Mouse (Mus musculus) kidney, adult 8-10 months (tissue): ENCODE results near the gene Mrpl57.
"Not testable (repeated sequence)": the region's sequence is repeated elsewhere in the genome, so short reads cannot be mapped to it uniquely, and the experiment has no call there.

ENCODE experiments used
- DNase-seq, 2 experiments: peaks; one replicate each; pipeline ENCODE4 v3.0.0; 2022

Gene Mrpl57

GRCm38 (mm10) chr14:57825788-57826751, at the start of gene Mrpl57, which contains the start of gene Ska3:
Gene Mrpl57 (plus strand): TSS chr14:57826234.
Gene Ska3 (minus strand): TSS chr14:57826185.
- peak; percentile 90 to 93 for DNase-seq

GRCm38 (mm10) chr14:57787406-57787805, 38.6 kb upstream of the Mrpl57 start:
- no peak for DNase-seq

- no peak for DNase-seq
These were observed 36.7 kb upstream of the Mrpl57 start for GRCm38 (mm10) chr14:57789311-57789710.

GRCm38 (mm10) chr14:57789759-57790158, 36.3 kb upstream of the Mrpl57 start:
- DNase-seq = no peak

- no peak for DNase-seq
These were observed 34.9 kb upstream of the Mrpl57 start for GRCm38 (mm10) chr14:57791171-57791570.

- DNase-seq = no peak
These were observed 28.5 kb upstream of the Mrpl57 start for GRCm38 (mm10) chr14:57797551-57797950.

GRCm38 (mm10) chr14:57797991-57798931, 27.8 kb upstream of the Mrpl57 start, which contains the start of gene Sap18:
Gene Sap18 (plus strand): TSS chr14:57798180.
- DNase-seq = peak; percentile 98

- no peak for DNase-seq
These were observed 22.3 kb upstream of the Mrpl57 start for GRCm38 (mm10) chr14:57803731-57804130.

- no peak for DNase-seq
These were observed 17.5 kb upstream of the Mrpl57 start for GRCm38 (mm10) chr14:57808558-57808957.

- DNase-seq = no peak
These were observed 15.1 kb upstream of the Mrpl57 start for GRCm38 (mm10) chr14:57810886-57811285.

GRCm38 (mm10) chr14:57811844-57812243, 14.2 kb upstream of the Mrpl57 start:
- no peak for DNase-seq

GRCm38 (mm10) chr14:57820839-57821238, 5.2 kb upstream of the Mrpl57 start:
- DNase-seq = no peak

GRCm38 (mm10) chr14:57827284-57827683, 1.2 kb downstream of the Mrpl57 start:
- DNase-seq = no peak

- DNase-seq = no peak
These were observed 7.5 kb downstream of the Mrpl57 start for GRCm38 (mm10) chr14:57833526-57833925.

GRCm38 (mm10) chr14:57835157-57835556, 9.1 kb downstream of the Mrpl57 start:
- no peak for DNase-seq

- DNase-seq = no peak
These were observed 18.5 kb downstream of the Mrpl57 start for GRCm38 (mm10) chr14:57844535-57844934.

GRCm38 (mm10) chr14:57848061-57848460, 22.0 kb downstream of the Mrpl57 start:
- not testable (repeated sequence) for DNase-seq

GRCm38 (mm10) chr14:57848646-57849045, 22.6 kb downstream of the Mrpl57 start:
- DNase-seq = no peak

- no peak for DNase-seq
These were observed 24.3 kb downstream of the Mrpl57 start for GRCm38 (mm10) chr14:57850330-57850729.

- DNase-seq = no peak
These were observed 26.9 kb downstream of the Mrpl57 start for GRCm38 (mm10) chr14:57852961-57853360.

GRCm38 (mm10) chr14:57856037-57856436, 30.0 kb downstream of the Mrpl57 start:
- not testable (repeated sequence) for DNase-seq

- no peak for DNase-seq
These were observed 32.6 kb downstream of the Mrpl57 start for GRCm38 (mm10) chr14:57858601-57859000.

GRCm38 (mm10) chr14:57859520-57859919, 33.5 kb downstream of the Mrpl57 start:
- DNase-seq = no peak
